Mouse (Mus musculus) erythroblast, embryonic 14.5 days (primary cell): ENCODE measurements around the gene Gdpd3.

Experiments
- GATA1 ChIP-seq: IDR thresholded peaks from 2 replicates; pipeline ENCODE4 v1.6.1; 2012; ENCODE audit warnings: low read length, inconsistent platforms, mixed read lengths
- TAL1 ChIP-seq: IDR thresholded peaks from 3 replicates; pipeline ENCODE4 v1.6.1; 2012; ENCODE audit warnings: low read length, inconsistent platforms, mixed read lengths

GRCm38 (mm10) chr7:126776598-126777057 lies 10.5 kb downstream of the Gdpd3 start, which contains the start of gene Ypel3:
- TF ChIP-seq TAL1 (no peak), GATA1 (no peak)
